Mouse (Mus musculus) MEL (cell line): ENCODE measurements at regions not wholly inside any gene's neighbourhood (a gene's known extent, or its start where the extent isn't known, plus 50 kb on each side); places are given as distances from the start of the nearest gene placed in this dataset.

Experiments
- CTCF ChIP-seq, 3 experiments: IDR thresholded peaks in 2 of 3; conservative IDR thresholded peaks in 1 of 3; 2 replicates each; pipeline ENCODE4 v1.5.1; 2011 to 2012; ENCODE audit warnings: low read length in 3 of 3, low read depth in 2 of 3, mild to moderate bottlenecking in 2 of 3, improper control_type of control experiment in 1 of 3, inconsistent platforms in 1 of 3, mixed read lengths in 1 of 3, moderate library complexity in 1 of 3; ENCODE audit not compliant: control insufficient read depth in 1 of 3, insufficient read depth in 1 of 3, poor library complexity in 1 of 3, severe bottlenecking in 1 of 3
- E2F4 ChIP-seq: IDR thresholded peaks from 2 replicates; pipeline ENCODE4 v1.6.1; 2011; ENCODE audit warnings: low read depth, low read length, improper control_type of control experiment, borderline replicate concordance
- EP300 ChIP-seq, 2 experiments: IDR thresholded peaks; 2 replicates each; pipeline ENCODE4 v1.6.1; 2011; ENCODE audit warnings: improper control_type of control experiment in 2 of 2, low read length in 2 of 2, low read depth in 1 of 2, mild to moderate bottlenecking in 1 of 2
- ETS1 ChIP-seq: IDR thresholded peaks from 2 replicates; pipeline ENCODE4 v1.6.1; 2012; ENCODE audit warnings: low read depth, mild to moderate bottlenecking, inconsistent platforms, low read length, improper control_type of control experiment, moderate library complexity
- GATA1 ChIP-seq: IDR thresholded peaks from 2 replicates; pipeline ENCODE4 v1.6.1; 2011; ENCODE audit warnings: low read depth, low read length, improper control_type of control experiment
- HCFC1 ChIP-seq: IDR thresholded peaks from 2 replicates; pipeline ENCODE4 v1.6.1; 2012; ENCODE audit warnings: low read depth, mild to moderate bottlenecking, inconsistent platforms, low read length, improper control_type of control experiment, moderate library complexity
- NRF1 ChIP-seq: IDR thresholded peaks from 2 replicates; pipeline ENCODE4 v1.6.1; 2014; ENCODE audit warnings: low read depth, mild to moderate bottlenecking, inconsistent platforms, low read length, improper control_type of control experiment, moderate library complexity; ENCODE audit not compliant: poor library complexity, insufficient read depth, severe bottlenecking
- POLR2A ChIP-seq, 2 experiments: IDR thresholded peaks; 2 replicates each; pipeline ENCODE4 v1.6.1; 2011 to 2012; ENCODE audit warnings: low read length in 2 of 2, mild to moderate bottlenecking in 2 of 2, control low read depth in 1 of 2, improper control_type of control experiment in 1 of 2, low read depth in 1 of 2, moderate library complexity in 1 of 2; ENCODE audit not compliant: control insufficient read depth in 1 of 2, insufficient read depth in 1 of 2, poor library complexity in 1 of 2
- POLR2AphosphoS2 ChIP-seq: IDR thresholded peaks from 2 replicates; pipeline ENCODE4 v1.6.1; 2011; ENCODE audit warnings: low read length, improper control_type of control experiment
- TCF12 ChIP-seq: IDR thresholded peaks from 2 replicates; pipeline ENCODE4 v1.6.1; 2014; ENCODE audit warnings: low read depth, mild to moderate bottlenecking, inconsistent platforms, low read length, improper control_type of control experiment, moderate library complexity

GRCm38 (mm10) chr7:129939266-129939665 is 347.6 kb downstream of the Wdr11 start:
- no peak for TF ChIP-seq POLR2A (IDR thresholded peaks at IDR 0.05; ENCODE audit: control insufficient read depth in 1 of 2, insufficient read depth in 1 of 2, low read depth in 1 of 2, low read length in 2 of 2, poor library complexity in 1 of 2)
- no peak for TF ChIP-seq CTCF (IDR thresholded peaks at IDR 0.05 in 2 of 3, conservative IDR thresholded peaks at IDR 0.05 in 1 of 3; ENCODE audit: control insufficient read depth in 1 of 3, insufficient read depth in 1 of 3, low read depth in 2 of 3, low read length in 3 of 3, poor library complexity in 1 of 3, severe bottlenecking in 1 of 3)
- TF ChIP-seq NRF1 = no peak
- TF ChIP-seq TCF12 = no peak
- TF ChIP-seq HCFC1 = no peak
- TF ChIP-seq GATA1 = no peak
- TF ChIP-seq ETS1 = no peak
- no peak for TF ChIP-seq E2F4
- no peak for TF ChIP-seq EP300 (IDR thresholded peaks at IDR 0.05; ENCODE audit: low read depth in 1 of 2, low read length in 2 of 2)
- no peak for TF ChIP-seq POLR2AphosphoS2
